Mouse (Mus musculus) limb, embryonic 14.5 days (tissue): ENCODE measurements at regions not wholly inside any gene's neighbourhood (a gene's known extent, or its start where the extent isn't known, plus 50 kb on each side); places are given as distances from the start of the nearest gene placed in this dataset.

Experiments used
- ATAC-seq: fragments of 200-750 bp; cut with Nextera tagmentation; 2 replicates; pipeline ENCODE4 v1.8.0; 2017; ENCODE audit warnings: low read depth, moderate number of reproducible peaks, moderate TSS enrichment; ENCODE audit not compliant: low FRiP score
- DNase-seq: peaks from one replicate; pipeline ENCODE4 v3.0.0-alpha.2; 2015; ENCODE audit warnings: low spot score
- H3K27ac ChIP-seq: fragments of 300-500 bp; sonication (generic); replicated peaks from 2 replicates; pipeline ENCODE4 v1.5.1; 2014; ENCODE audit warnings: low read depth, mild to moderate bottlenecking, low read length, moderate library complexity, mixed read lengths
- H3K27me3 ChIP-seq: fragments of 300-500 bp; sonication (generic); 2 replicates; pipeline ENCODE4 v1.6.1; 2014; ENCODE audit warnings: low read length, mixed read lengths; ENCODE audit not compliant: control insufficient read depth, insufficient read depth
- H3K36me3 ChIP-seq: fragments of 300-500 bp; sonication (generic); 2 replicates; pipeline ENCODE4 v1.6.1; 2014; ENCODE audit warnings: mild to moderate bottlenecking, low read length, moderate library complexity, mixed read lengths; ENCODE audit not compliant: control insufficient read depth, insufficient read depth
- H3K4me1 ChIP-seq: fragments of 300-500 bp; sonication (generic); 2 replicates; pipeline ENCODE4 v1.6.1; 2014; ENCODE audit warnings: antibody characterized with exemption, low read length, mixed read lengths; ENCODE audit not compliant: control insufficient read depth, insufficient read depth
- H3K4me2 ChIP-seq: fragments of 300-500 bp; sonication (generic); replicated peaks from 2 replicates; pipeline ENCODE4 v1.6.1; 2014; ENCODE audit warnings: low read depth, mild to moderate bottlenecking, low read length, moderate library complexity; ENCODE audit not compliant: severe bottlenecking
- H3K4me3 ChIP-seq: fragments of 300-500 bp; sonication (generic); replicated peaks from 2 replicates; pipeline ENCODE4 v1.5.1; 2014; ENCODE audit warnings: low read length
- H3K9ac ChIP-seq: fragments of 300-500 bp; sonication (generic); 2 replicates; pipeline ENCODE4 v1.6.1; 2014; ENCODE audit warnings: mild to moderate bottlenecking, low read depth, low read length, moderate library complexity; ENCODE audit not compliant: severe bottlenecking
- H3K9me3 ChIP-seq: fragments of 300-500 bp; sonication (generic); 2 replicates; pipeline ENCODE4 v1.6.1; 2016; ENCODE audit warnings: low read length; ENCODE audit not compliant: control insufficient read depth
- POLR2A ChIP-seq: fragments of 200-500 bp; IDR thresholded peaks from 2 replicates; pipeline ENCODE4 v1.8.0; 2012; ENCODE audit warnings: inconsistent platforms, mild to moderate bottlenecking, moderate library complexity, borderline replicate concordance; ENCODE audit not compliant: insufficient read depth, insufficient read length; ENCODE audit errors: extremely low read depth
- WGBS: fragments of 180-500 bp; shearing (Covaris S2); extraction: QIAGEN DNeasy Blood & Tissue Kit; methylation state at CpG from one replicate; pipeline ENCODE4 v1.1.7; 2014; 5-methylcytosine and 5-hydroxymethylcytosine counted together

- ATAC-seq (no peak), DNase-seq (no peak)
- Histone ChIP-seq H3K36me3 (no peaks in the 10 kb centered on the region), H3K4me2 (no peak overlapping the region), H3K4me3 (no peak overlapping the region), H3K27me3 (no peaks in the 10 kb centered on the region), H3K9me3 (no peaks in the 10 kb centered on the region), H3K9ac (no peak overlapping the region), H3K27ac (no peak overlapping the region), H3K4me1 (no peaks in the 10 kb centered on the region)
- TF ChIP-seq POLR2A, result no peak
- WGBS, result 88% methylated on average over 4 of the region's 4 CpGs
Observed at GRCm38 (mm10) chr15:97548354-97548753, 157.3 kb downstream of the Rpap3 start.

GRCm38 (mm10) chr15:97545034-97545433, 160.6 kb downstream of the Rpap3 start:
- Histone ChIP-seq H3K4me3 (no peak overlapping the region), H3K4me1 (no peaks in the 10 kb centered on the region), H3K27me3 (no peaks in the 10 kb centered on the region), H3K9me3 (no peaks in the 10 kb centered on the region), H3K4me2 (no peak overlapping the region), H3K9ac (no peak overlapping the region), H3K36me3 (no peaks in the 10 kb centered on the region), H3K27ac (no peak overlapping the region)
- DNase-seq (no peak), ATAC-seq (no peak)
- TF ChIP-seq POLR2A, result no peak
- WGBS, result 88% methylated on average over 11 of the region's 11 CpGs

- H3K4me3 ChIP-seq, result no peak overlapping the region
- no peaks in the 10 kb centered on the region for H3K4me1 ChIP-seq
- no peaks in the 10 kb centered on the region for H3K36me3 ChIP-seq
- H3K27me3 ChIP-seq, result no peaks in the 10 kb centered on the region
- H3K4me2 ChIP-seq, result no peak overlapping the region
- TF ChIP-seq POLR2A, result no peak
- H3K9me3 ChIP-seq, result no peaks in the 10 kb centered on the region
- 69% methylated on average over 9 of the region's 9 CpGs for WGBS
- no peak overlapping the region for H3K9ac ChIP-seq
- H3K27ac ChIP-seq, result no peak overlapping the region
- ATAC-seq (no peak), DNase-seq (no peak)
Observed at GRCm38 (mm10) chr15:97541646-97542045, 164.0 kb downstream of the Rpap3 start.

DNA sequence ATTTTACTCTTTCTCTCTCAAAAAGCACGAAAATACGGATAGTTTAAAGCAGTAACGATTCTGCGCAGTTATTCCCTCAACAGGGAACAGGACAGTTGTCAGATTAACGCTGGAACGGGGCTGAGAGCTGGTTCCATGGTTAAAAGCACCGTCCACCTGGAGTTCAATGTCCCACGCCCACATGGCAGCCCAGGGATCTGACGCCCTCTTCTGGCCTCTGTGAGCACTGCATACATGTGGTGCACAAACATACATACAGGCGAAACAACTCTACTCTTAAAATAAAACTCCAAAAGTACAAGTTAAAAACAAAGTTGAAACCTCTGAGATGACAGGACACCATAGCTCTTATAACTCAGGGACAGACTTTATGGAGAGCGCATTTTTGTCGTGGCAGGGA, 169.5 kb downstream of the Rpap3 start:
- H3K4me1 ChIP-seq, result no peaks in the 10 kb centered on the region
- no peak overlapping the region for H3K9ac ChIP-seq
- H3K4me2 ChIP-seq, result no peak overlapping the region
- no peaks in the 10 kb centered on the region for H3K27me3 ChIP-seq
- H3K9me3 ChIP-seq, result no peaks in the 10 kb centered on the region
- TF ChIP-seq POLR2A, result no peak
- H3K36me3 ChIP-seq, result no peaks in the 10 kb centered on the region
- ATAC-seq (no peak), DNase-seq (no peak)
- 88% methylated on average over 12 of the region's 12 CpGs for WGBS
- H3K4me3 ChIP-seq, result no peak overlapping the region
- H3K27ac ChIP-seq, result no peak overlapping the region

DNA sequence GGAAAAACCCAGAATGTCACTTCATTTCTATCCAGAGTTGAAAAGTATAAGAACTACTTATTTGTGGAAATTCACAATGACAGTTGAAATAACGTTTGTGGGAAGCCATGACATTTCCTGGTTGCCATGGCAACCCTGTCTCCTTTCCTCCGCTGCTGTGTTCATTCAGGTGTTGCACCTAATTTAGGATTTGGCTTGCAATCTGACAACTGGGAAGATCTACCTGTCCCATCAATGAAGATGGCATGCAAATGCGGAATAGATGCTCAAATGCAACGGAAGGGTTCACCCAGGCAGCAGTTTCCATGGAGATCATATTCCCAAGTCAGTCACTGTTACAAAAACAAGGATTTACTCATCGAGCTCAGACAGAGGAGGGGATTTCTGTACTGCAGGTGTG, 170.7 kb downstream of the Rpap3 start:
- Histone ChIP-seq H3K36me3 (no peaks in the 10 kb centered on the region), H3K27me3 (no peaks in the 10 kb centered on the region), H3K4me3 (no peak overlapping the region), H3K9me3 (no peaks in the 10 kb centered on the region), H3K9ac (no peak overlapping the region), H3K4me2 (no peak overlapping the region), H3K4me1 (no peaks in the 10 kb centered on the region), H3K27ac (no peak overlapping the region)
- ATAC-seq (no peak), DNase-seq (no peak)
- 78% methylated on average over 5 of the region's 5 CpGs for WGBS
- TF ChIP-seq POLR2A, result no peak
